Mouse (Mus musculus): ENCODE measurements around the gene Pomt1.

DNA sequence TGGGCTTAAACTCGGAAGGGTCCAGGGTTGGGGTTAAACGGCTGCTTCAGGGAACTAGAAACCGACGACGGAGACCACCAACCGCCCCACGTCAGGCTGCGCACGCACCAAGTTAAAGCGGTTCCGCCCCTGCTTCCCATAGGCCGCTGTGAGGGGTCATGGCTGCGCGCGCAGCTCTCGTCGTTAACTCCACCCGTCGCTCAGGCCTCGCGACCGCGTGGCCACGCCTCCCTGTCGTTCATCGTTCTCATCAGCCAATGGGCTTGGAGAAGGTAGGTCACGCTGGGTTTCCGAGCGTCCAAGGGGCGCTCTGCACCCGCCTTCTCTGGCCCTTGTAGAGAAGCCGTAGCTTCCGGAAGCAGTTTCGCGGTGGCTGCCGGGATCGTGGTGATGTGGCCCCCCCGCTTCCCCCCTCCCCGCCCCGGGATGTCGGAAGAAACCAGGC lies 51.6 kb downstream of the Pomt1 start, which contains the start of gene Swi5:
- TF ChIP-seq CTCF (IDR thresholded peaks at IDR 0.05; ENCODE audit: borderline replicate concordance, control insufficient read depth, extremely low read depth, insufficient read depth, low read length, poor library complexity) (peak; percentile 58; the same call in 1 of the 2 replicates), POLR2A (IDR thresholded peaks at IDR 0.05; ENCODE audit: control insufficient read depth, extremely low read depth, insufficient read depth, low read length, poor library complexity) (peak; percentile 89)
